Mouse (Mus musculus) midbrain, embryonic 15.5 days (tissue): ENCODE data around the gene Narfl. TPM values are rescaled to one million over a fixed set of nuclear protein-coding genes. Genes with fewer than 3 reads are reported as not detected.
A peak's percentile ranks its signal among the peaks of the same experiment; 100 is the strongest.

Source experiments
- ATAC-seq: fragments of 200-750 bp; cut with Nextera tagmentation; replicated peaks from 2 replicates; pipeline ENCODE4 v1.8.0; 2017; ENCODE audit warnings: moderate TSS enrichment
- H3K27ac ChIP-seq: fragments of 300-500 bp; sonication (generic); 2 replicates; pipeline ENCODE4 v1.5.1; 2015; ENCODE audit warnings: mild to moderate bottlenecking, inconsistent platforms
- H3K27me3 ChIP-seq: fragments of 300-500 bp; sonication (generic); replicated peaks from 2 replicates; pipeline ENCODE4 v1.6.1; 2015; ENCODE audit warnings: inconsistent platforms
- H3K36me3 ChIP-seq: fragments of 300-500 bp; sonication (generic); replicated peaks from 2 replicates; pipeline ENCODE4 v1.6.1; 2015; ENCODE audit warnings: inconsistent platforms
- H3K4me1 ChIP-seq: fragments of 300-500 bp; sonication (generic); 2 replicates; pipeline ENCODE4 v1.6.1; 2015; ENCODE audit warnings: inconsistent platforms
- H3K4me2 ChIP-seq: fragments of 300-500 bp; sonication (generic); 2 replicates; pipeline ENCODE4 v1.6.1; 2015; ENCODE audit warnings: inconsistent platforms, mild to moderate bottlenecking, moderate library complexity
- H3K4me3 ChIP-seq: fragments of 300-500 bp; sonication (generic); 2 replicates; pipeline ENCODE4 v1.5.1; 2015; ENCODE audit warnings: mild to moderate bottlenecking, inconsistent platforms
- H3K9ac ChIP-seq: fragments of 300-500 bp; sonication (generic); 2 replicates; pipeline ENCODE4 v1.6.1; 2015; ENCODE audit warnings: mild to moderate bottlenecking, inconsistent platforms
- H3K9me3 ChIP-seq: fragments of 300-500 bp; sonication (generic); 2 replicates; pipeline ENCODE4 v1.6.1; 2016; ENCODE audit warnings: inconsistent platforms
- WGBS: fragments of 180-500 bp; shearing (Covaris S2); methylation state at CpG from one replicate; pipeline ENCODE4 v1.1.7; 2015; ENCODE audit warnings: mixed read lengths; 5-methylcytosine and 5-hydroxymethylcytosine counted together
- polyA plus RNA-seq: library from polyadenylated mRNA; unstranded; fragments of >200 nt; fragmentation: Nextera tagmentation; extraction: Ambion mirVana; gene quantifications from 2 replicates; pipeline ENCODE4 v1.2.1, GENCODE M21; 2015

Gene Narfl
- polyA plus RNA-seq, 1 experiment from 2014 or later, result 32.6 TPM

- no peak for ATAC-seq
- no peak overlapping the region for H3K9ac ChIP-seq
- no peak overlapping the region for H3K4me3 ChIP-seq
- H3K27me3 ChIP-seq, result no peaks in the 10 kb centered on the region
- no peak overlapping the region for H3K4me2 ChIP-seq
- no peaks in the 10 kb centered on the region for H3K9me3 ChIP-seq
- 81% methylated on average over 10 of the region's 10 CpGs for WGBS
- H3K36me3 ChIP-seq, result no peaks in the 10 kb centered on the region
- no peak overlapping the region for H3K27ac ChIP-seq
- H3K4me1 ChIP-seq, result peaks cover 12% of the 10 kb centered on the region
Observed at GRCm38 (mm10) chr17:25775318-25776062, 1.9 kb downstream of the Narfl start.

GRCm38 (mm10) chr17:25777948-25778347 lies 4.4 kb downstream of the Narfl start:
- WGBS, result 92% methylated on average over 5 of the region's 5 CpGs
- Histone ChIP-seq H3K27ac (no peak overlapping the region), H3K36me3 (peaks cover 11% of the 10 kb centered on the region; the same call in 1 of the 2 replicates), H3K4me2 (no peak overlapping the region), H3K9ac (no peak overlapping the region), H3K9me3 (no peaks in the 10 kb centered on the region), H3K4me3 (no peak overlapping the region), H3K4me1 (peaks cover 12% of the 10 kb centered on the region), H3K27me3 (no peaks in the 10 kb centered on the region)
- ATAC-seq, result no peak

GRCm38 (mm10) chr17:25781339-25781738 lies 7.8 kb downstream of the Narfl start:
- H3K36me3 ChIP-seq, result peaks cover 14% of the 10 kb centered on the region; the same call in 1 of the 2 replicates
- no peaks in the 10 kb centered on the region for H3K9me3 ChIP-seq
- H3K4me2 ChIP-seq, result no peak overlapping the region
- no peaks in the 10 kb centered on the region for H3K27me3 ChIP-seq
- H3K4me1 ChIP-seq, result peaks cover 24% of the 10 kb centered on the region
- no peak for ATAC-seq
- H3K27ac ChIP-seq, result no peak overlapping the region
- no peak overlapping the region for H3K4me3 ChIP-seq
- WGBS, result 83% methylated on average over 6 of the region's 6 CpGs
- no peak overlapping the region for H3K9ac ChIP-seq

GRCm38 (mm10) chr17:25783086-25783485 lies 9.5 kb downstream of the Narfl start:
- ATAC-seq, result no peak
- Histone ChIP-seq H3K27me3 (no peaks in the 10 kb centered on the region), H3K9me3 (no peaks in the 10 kb centered on the region), H3K4me2 (no peak overlapping the region), H3K4me1 (peaks cover 24% of the 10 kb centered on the region), H3K27ac (no peak overlapping the region), H3K36me3 (peaks cover 19% of the 10 kb centered on the region; the same call in 1 of the 2 replicates), H3K4me3 (no peak overlapping the region), H3K9ac (no peak overlapping the region)
- 78% methylated on average over 7 of the region's 7 CpGs for WGBS

- peaks cover 24% of the 10 kb centered on the region for H3K4me1 ChIP-seq
- peak overlapping the region; percentile 83 for H3K4me2 ChIP-seq
- no peak overlapping the region for H3K27ac ChIP-seq
- 80% methylated on average over 15 of the region's 15 CpGs for WGBS
- no peaks in the 10 kb centered on the region for H3K27me3 ChIP-seq
- H3K36me3 ChIP-seq, result peaks cover 20% of the 10 kb centered on the region; the same call in 1 of the 2 replicates
- H3K4me3 ChIP-seq, result peak overlapping the region; percentile 74
- H3K9ac ChIP-seq, result peak overlapping the region; percentile 71
- 0 out of 2 replicates have a peak, but pooled peaks have one; percentile 6 for ATAC-seq
- no peaks in the 10 kb centered on the region for H3K9me3 ChIP-seq
Observed at GRCm38 (mm10) chr17:25783861-25784574, 10.4 kb downstream of the Narfl start.

- H3K9me3 ChIP-seq, result no peaks in the 10 kb centered on the region
- H3K9ac ChIP-seq, result peak within 1 kb of the TSS; percentile 71
- peak; percentile 82 for ATAC-seq
- no peaks in the 10 kb centered on the region for H3K27me3 ChIP-seq
- H3K4me3 ChIP-seq, result peak within 1 kb of the TSS; percentile 74
- H3K36me3 ChIP-seq, result peaks cover 25% of the 10 kb centered on the region; the same call in 1 of the 2 replicates
- WGBS, result under 1% methylated on average over 23 of the region's 23 CpGs
- H3K27ac ChIP-seq, result peak within 1 kb of the TSS; percentile 89
- H3K4me1 ChIP-seq, result peaks cover 24% of the 10 kb centered on the region
- H3K4me2 ChIP-seq, result peak within 1 kb of the TSS; percentile 83
Observed at GRCm38 (mm10) chr17:25785281-25785745, 11.7 kb downstream of the Narfl start, which contains the start of gene Haghl. Haghl (minus strand) TSS chr17:25785673.

GRCm38 (mm10) chr17:25786280-25786679 lies 12.7 kb downstream of the Narfl start, which contains the start of gene Ccdc78:
Ccdc78 (plus strand) TSS chr17:25786580.
- Histone ChIP-seq H3K36me3 (peaks cover 25% of the 10 kb centered on the region; the same call in 1 of the 2 replicates), H3K4me2 (peak within 1 kb of the TSS; percentile 83), H3K9me3 (no peaks in the 10 kb centered on the region), H3K27ac (peak within 1 kb of the TSS; percentile 89), H3K4me1 (peaks cover 33% of the 10 kb centered on the region), H3K4me3 (peak within 1 kb of the TSS; percentile 74), H3K9ac (peak within 1 kb of the TSS; percentile 71), H3K27me3 (no peaks in the 10 kb centered on the region)
- WGBS, result 90% methylated on average over 3 of the region's 3 CpGs
- ATAC-seq, result no peak

GRCm38 (mm10) chr17:25786781-25787504 lies 13.4 kb downstream of the Narfl start:
- 93% methylated on average over 9 of the region's 9 CpGs for WGBS
- Histone ChIP-seq H3K27me3 (no peaks in the 10 kb centered on the region), H3K4me3 (no peak overlapping the region), H3K4me1 (peaks cover 37% of the 10 kb centered on the region), H3K9ac (no peak overlapping the region), H3K4me2 (no peak overlapping the region), H3K9me3 (no peaks in the 10 kb centered on the region), H3K36me3 (peaks cover 24% of the 10 kb centered on the region; the same call in 1 of the 2 replicates), H3K27ac (no peak overlapping the region)
- ATAC-seq, result no peak

GRCm38 (mm10) chr17:25791320-25791842 lies 17.8 kb downstream of the Narfl start:
- Histone ChIP-seq H3K4me2 (peak overlapping the region; percentile 95), H3K9ac (peak overlapping the region; percentile 83), H3K36me3 (peaks cover 11% of the 10 kb centered on the region; the same call in 1 of the 2 replicates), H3K27me3 (no peaks in the 10 kb centered on the region; the same call in 1 of the 2 replicates), H3K9me3 (no peaks in the 10 kb centered on the region), H3K4me3 (peak overlapping the region; percentile 61), H3K4me1 (peaks cover 44% of the 10 kb centered on the region), H3K27ac (peak overlapping the region; percentile 95)
- ATAC-seq, result no peak; the same call in 1 of the 2 replicates
- WGBS, result 28% methylated on average over 19 of the region's 19 CpGs

- Histone ChIP-seq H3K9ac (peak overlapping the region; percentile 83), H3K27ac (peak overlapping the region; percentile 95), H3K4me3 (peak overlapping the region; percentile 61), H3K9me3 (no peaks in the 10 kb centered on the region), H3K27me3 (no peaks in the 10 kb centered on the region; the same call in 1 of the 2 replicates), H3K36me3 (peaks cover 11% of the 10 kb centered on the region; the same call in 1 of the 2 replicates), H3K4me2 (peak overlapping the region; percentile 95), H3K4me1 (peaks cover 50% of the 10 kb centered on the region)
- under 1% methylated on average over 45 of the region's 45 CpGs for WGBS
- ATAC-seq, result peak; percentile 75
Observed at GRCm38 (mm10) chr17:25791843-25792527, 18.4 kb downstream of the Narfl start.

GRCm38 (mm10) chr17:25792615-25793014 lies 19.0 kb downstream of the Narfl start, which contains the start of gene Fam173a:
Fam173a (minus strand) TSS chr17:25792901.
- Histone ChIP-seq H3K36me3 (peaks cover 10% of the 10 kb centered on the region; the same call in 1 of the 2 replicates), H3K4me2 (peak within 1 kb of the TSS; percentile 95), H3K4me1 (peaks cover 55% of the 10 kb centered on the region), H3K4me3 (peak within 1 kb of the TSS; percentile 61), H3K27ac (peak within 1 kb of the TSS; percentile 95), H3K9me3 (no peaks in the 10 kb centered on the region), H3K9ac (peak within 1 kb of the TSS; percentile 83), H3K27me3 (no peaks in the 10 kb centered on the region; the same call in 1 of the 2 replicates)
- 0% methylated on average over 14 of the region's 14 CpGs for WGBS
- ATAC-seq, result peak; percentile 50
